Mouse (Mus musculus) subcutaneous adipose tissue, adult 2 months (tissue): Measurements from ENCODE around the gene Mettl16. TPM values are rescaled to one million over a fixed set of nuclear protein-coding genes. Genes with fewer than 3 reads are reported as not detected.

Source experiments
- polyA plus RNA-seq: library from polyadenylated mRNA; depleted of rRNA; stranded (reverse); fragments of >200 nt; gene quantifications from 2 replicates; pipeline ENCODE4 v1.2.3, GENCODE M21; 2012; ENCODE audit warnings: low replicate concordance; rRNA removed

The Mettl16 gene
- 2.4 and 5.8 TPM in 2 replicates for polyA plus RNA-seq

GRCm38 (mm10) chr11:74770595-74771207, at the start of gene Mettl16:
TSS of gene Mettl16 (plus strand) at chr11:74770830.

DNA sequence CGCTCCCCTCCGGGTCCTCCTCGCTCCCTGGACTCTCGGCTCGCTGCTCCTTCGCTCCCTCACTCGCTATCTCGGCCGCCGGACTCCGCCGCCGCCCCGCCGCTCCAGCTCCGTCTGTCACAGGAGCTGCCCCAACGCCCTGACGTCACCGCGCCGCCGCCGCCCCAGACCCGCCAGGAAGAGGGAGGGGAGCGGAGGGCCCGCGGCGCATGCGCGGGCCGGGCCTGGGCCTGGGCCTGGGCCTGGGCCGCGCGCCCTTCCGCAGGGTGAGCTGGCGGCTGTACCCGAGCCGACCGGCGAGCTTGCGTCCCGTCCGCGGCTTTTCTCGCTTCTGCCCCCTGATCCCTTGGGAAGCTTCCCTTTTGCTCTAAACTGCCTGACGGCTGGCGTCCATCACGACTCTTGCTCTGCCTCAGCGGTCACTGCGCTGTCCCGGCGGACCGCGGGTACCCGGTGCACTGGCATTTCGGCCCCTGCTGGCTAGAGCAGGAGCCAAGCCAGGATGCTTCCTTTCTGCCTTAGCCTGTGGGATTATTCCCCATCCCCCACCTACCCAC, 46.3 kb upstream of the Mettl16 start, which contains the start of gene Pafah1b1:
TSS of gene Pafah1b1 (minus strand) at position 436 of the 557 bp plus-strand sequence.

DNA sequence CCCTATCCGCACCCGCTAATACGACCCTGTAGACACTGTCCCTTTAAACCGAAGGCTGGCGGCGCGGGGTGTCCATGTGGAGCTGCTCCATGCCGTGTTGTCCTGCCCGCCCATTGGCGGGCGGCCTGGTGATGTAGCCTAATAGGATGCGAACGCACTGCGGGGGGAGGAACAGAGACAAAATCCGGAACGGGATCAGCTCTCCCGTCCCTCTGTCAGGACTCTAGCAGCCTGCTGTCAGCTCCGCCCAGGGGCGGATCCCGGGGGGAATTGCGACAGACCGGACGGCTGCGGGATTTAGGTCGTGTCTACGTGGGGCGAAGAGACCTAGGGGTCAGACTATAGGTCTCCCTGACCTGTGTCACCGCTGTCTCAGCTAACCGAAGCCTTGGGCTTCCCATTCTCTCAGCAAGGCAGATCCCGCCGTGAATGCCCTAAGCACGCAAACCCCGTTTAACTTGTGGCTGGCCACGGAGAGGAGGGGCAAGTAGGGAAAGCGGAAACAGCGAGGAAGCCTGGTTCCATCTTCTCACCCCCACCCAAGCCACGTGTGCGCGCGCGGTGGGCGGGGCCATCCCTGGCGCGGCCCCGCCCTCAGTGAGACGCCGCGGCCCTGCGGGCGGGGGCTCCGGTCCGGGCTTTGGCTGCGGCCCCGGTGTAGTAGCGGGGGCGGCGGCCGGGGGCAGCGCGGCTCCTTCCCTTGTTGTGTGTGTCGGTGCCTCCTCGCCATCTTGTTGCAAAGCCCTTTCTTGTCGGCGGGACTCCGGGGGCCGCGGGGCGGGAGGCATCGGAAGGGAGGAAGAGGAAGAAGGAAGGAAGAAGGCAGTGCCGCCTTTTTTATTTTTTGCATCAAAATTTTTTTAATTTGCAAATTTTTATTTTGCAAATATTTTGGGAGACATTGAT, 59.9 kb downstream of the Mettl16 start, which contains the start of gene Mnt:
TSS of gene Mnt (plus strand) at position 665 of the 906 bp plus-strand sequence.

Other genes with a start within 250 kb of the Mettl16 start
- 29.0 and 34.1 TPM in 2 replicates for gene Rap1gap2, start 159.9 kb upstream of the Mettl16 start, polyA plus RNA-seq
- gene Ccdc92b, start 151.2 kb upstream of the Mettl16 start, polyA plus RNA-seq, result 0.20 and 0.21 TPM in 2 replicates
- 102 and 136 TPM in 2 replicates for gene Cluh, start 121.3 kb upstream of the Mettl16 start, polyA plus RNA-seq
- gene Pafah1b1, start 46.2 kb upstream of the Mettl16 start, polyA plus RNA-seq, result 31.4 and 31.7 TPM in 2 replicates
- gene Mnt, start 60.1 kb downstream of the Mettl16 start, polyA plus RNA-seq, result 10.6 and 20.7 TPM in 2 replicates
- 19.2 and 24.2 TPM in 2 replicates for gene Sgsm2, start 126.2 kb downstream of the Mettl16 start, polyA plus RNA-seq
- gene Tsr1, start 127.2 kb downstream of the Mettl16 start, polyA plus RNA-seq, result 11.0 and 32.9 TPM in 2 replicates
- gene Smg6, start 155.0 kb downstream of the Mettl16 start, polyA plus RNA-seq, result 27.4 and 49.0 TPM in 2 replicates
- gene Srr, start 155.1 kb downstream of the Mettl16 start, polyA plus RNA-seq, result 13.4 and 16.7 TPM in 2 replicates